Mouse (Mus musculus) myocyte (in vitro differentiated cells): ENCODE measurements around the gene B4galt2.

Experiments
- MYOG ChIP-seq, 3 experiments: IDR thresholded peaks; one replicate each; pipeline ENCODE4 v1.6.1; 2011; ENCODE audit warnings: control low read depth in 2 of 3, low read depth in 2 of 3, mild to moderate bottlenecking in 2 of 3; ENCODE audit not compliant: insufficient read length in 2 of 3, control insufficient read depth in 1 of 3, insufficient read depth in 1 of 3
- POLR2AphosphoS2 ChIP-seq: IDR thresholded peaks from one replicate; pipeline ENCODE4 v1.6.1; 2011; ENCODE audit warnings: low read depth, control low read depth; ENCODE audit not compliant: insufficient read length

GRCm38 (mm10) chr4:117836204-117836767, 47.0 kb downstream of the B4galt2 start:
- TF ChIP-seq POLR2AphosphoS2 (peak; percentile 73), MYOG (IDR thresholded peaks at IDR 0.05; ENCODE audit: control insufficient read depth in 1 of 3, insufficient read depth in 1 of 3, insufficient read length in 2 of 3, low read depth in 2 of 3) (peak in 2 of 3 experiments; percentile 62 to 70)
